Mouse (Mus musculus): ENCODE measurements at regions not wholly inside any gene's neighbourhood (a gene's known extent, or its start where the extent isn't known, plus 50 kb on each side); places are given as distances from the start of the nearest gene placed in this dataset.

- Histone ChIP-seq H3K4me3 (ENCODE audit: low read depth, low read length) (no peak overlapping the region), H3K9ac (ENCODE audit: low read depth, low read length) (no peak overlapping the region), H3K9me3 (ENCODE audit: control insufficient read depth) (no peaks in the 10 kb centered on the region), H3K4me1 (replicated peaks; ENCODE audit: control insufficient read depth, insufficient read depth, low read length) (no peaks in the 10 kb centered on the region), H3K27me3 (replicated peaks; ENCODE audit: control insufficient read depth, insufficient read depth, low read length) (no peaks in the 10 kb centered on the region), H3K36me3 (ENCODE audit: control insufficient read depth, insufficient read depth) (no peaks in the 10 kb centered on the region), H3K27ac (ENCODE audit: low read depth, low read length) (no peak overlapping the region), H3K4me2 (replicated peaks; ENCODE audit: low read depth) (peak overlapping the region; percentile 24; the same call in 1 of the 2 replicates)
- 49% methylated on average over 8 of the region's 8 CpGs for WGBS
- no peak for TF ChIP-seq CTCF (IDR thresholded peaks at IDR 0.05; ENCODE audit: low read depth)
- ATAC-seq = no peak
Measured at GRCm38 (mm10) chr3:130923615-130923958, 186.7 kb upstream of the Lef1 start.

DNA sequence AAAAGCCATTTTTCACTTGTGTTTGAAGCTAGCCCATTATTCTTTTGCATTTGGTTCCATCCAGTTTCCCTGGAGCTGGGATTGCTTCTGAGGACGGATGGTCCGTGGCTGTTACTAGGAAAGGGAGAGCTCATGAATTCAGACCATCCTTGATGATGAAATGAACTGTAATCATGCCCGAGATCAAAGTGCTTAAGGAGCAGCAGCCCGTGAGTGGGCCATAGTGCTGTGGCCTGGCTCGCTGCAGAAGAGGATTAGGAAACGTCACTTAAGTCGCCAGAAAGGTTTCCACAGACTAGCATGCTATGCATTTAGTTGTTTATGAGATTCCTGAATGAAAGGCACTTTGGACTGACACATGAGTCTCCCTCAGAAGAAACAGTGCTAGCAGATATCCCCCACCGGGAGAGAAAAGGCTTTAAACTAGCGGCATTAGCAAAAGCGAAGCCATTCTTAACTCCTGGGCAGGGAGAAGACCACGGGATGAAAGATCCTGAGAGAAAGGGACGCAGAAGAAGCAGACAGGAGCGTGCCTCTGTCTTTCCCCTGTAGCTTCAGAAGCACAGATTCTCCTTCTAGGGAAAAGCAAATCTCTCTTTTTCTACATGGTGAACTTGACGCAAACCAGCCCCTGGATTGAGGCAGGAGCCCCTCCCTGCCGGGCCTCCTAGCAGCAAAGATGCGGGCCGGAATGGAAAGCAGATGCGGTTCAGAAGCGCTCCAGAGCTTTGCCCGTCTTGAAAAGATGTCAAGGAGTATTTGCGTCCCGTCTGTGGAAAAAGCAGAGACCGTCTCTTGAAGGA is 187.3 kb upstream of the Lef1 start:
- no peak for TF ChIP-seq CTCF (IDR thresholded peaks at IDR 0.05; ENCODE audit: low read depth)
- 40% methylated on average over 23 of the region's 23 CpGs for WGBS
- Histone ChIP-seq H3K27ac (ENCODE audit: low read depth, low read length) (no peak overlapping the region), H3K36me3 (ENCODE audit: control insufficient read depth, insufficient read depth) (no peaks in the 10 kb centered on the region), H3K27me3 (replicated peaks; ENCODE audit: control insufficient read depth, insufficient read depth, low read length) (no peaks in the 10 kb centered on the region), H3K9ac (ENCODE audit: low read depth, low read length) (no peak overlapping the region), H3K4me3 (ENCODE audit: low read depth, low read length) (no peak overlapping the region), H3K4me2 (replicated peaks; ENCODE audit: low read depth) (peak overlapping the region; percentile 24; the same call in 1 of the 2 replicates), H3K9me3 (ENCODE audit: control insufficient read depth) (no peaks in the 10 kb centered on the region), H3K4me1 (replicated peaks; ENCODE audit: control insufficient read depth, insufficient read depth, low read length) (no peaks in the 10 kb centered on the region)
- ATAC-seq = no peak

GRCm38 (mm10) chr3:130921621-130922245 is 188.5 kb upstream of the Lef1 start:
- Histone ChIP-seq H3K36me3 (ENCODE audit: control insufficient read depth, insufficient read depth) (no peaks in the 10 kb centered on the region), H3K27me3 (replicated peaks; ENCODE audit: control insufficient read depth, insufficient read depth, low read length) (no peaks in the 10 kb centered on the region), H3K4me2 (replicated peaks; ENCODE audit: low read depth) (no peak overlapping the region), H3K4me1 (replicated peaks; ENCODE audit: control insufficient read depth, insufficient read depth, low read length) (no peaks in the 10 kb centered on the region), H3K27ac (ENCODE audit: low read depth, low read length) (no peak overlapping the region), H3K4me3 (ENCODE audit: low read depth, low read length) (no peak overlapping the region), H3K9me3 (ENCODE audit: control insufficient read depth) (no peaks in the 10 kb centered on the region), H3K9ac (ENCODE audit: low read depth, low read length) (no peak overlapping the region)
- ATAC-seq = no peak
- TF ChIP-seq CTCF (IDR thresholded peaks at IDR 0.05; ENCODE audit: low read depth) = no peak
- WGBS = 92% methylated on average over 9 of the region's 9 CpGs

GRCm38 (mm10) chr3:130913812-130914211 is 183.6 kb upstream of the Rpl34 start:
- H3K4me3 ChIP-seq (ENCODE audit: low read depth, low read length) = no peak overlapping the region
- TF ChIP-seq CTCF (IDR thresholded peaks at IDR 0.05; ENCODE audit: low read depth) = no peak
- WGBS = 49% methylated on average over 7 of the region's 7 CpGs
- no peaks in the 10 kb centered on the region for H3K36me3 ChIP-seq (ENCODE audit: control insufficient read depth, insufficient read depth)
- H3K9me3 ChIP-seq (ENCODE audit: control insufficient read depth) = no peaks in the 10 kb centered on the region
- no peaks in the 10 kb centered on the region for H3K27me3 ChIP-seq (replicated peaks; ENCODE audit: control insufficient read depth, insufficient read depth, low read length)
- no peak for ATAC-seq
- no peak overlapping the region for H3K4me2 ChIP-seq (replicated peaks; ENCODE audit: low read depth)
- no peak overlapping the region for H3K9ac ChIP-seq (ENCODE audit: low read depth, low read length)
- H3K27ac ChIP-seq (ENCODE audit: low read depth, low read length) = no peak overlapping the region
- no peaks in the 10 kb centered on the region for H3K4me1 ChIP-seq (replicated peaks; ENCODE audit: control insufficient read depth, insufficient read depth, low read length)

DNA sequence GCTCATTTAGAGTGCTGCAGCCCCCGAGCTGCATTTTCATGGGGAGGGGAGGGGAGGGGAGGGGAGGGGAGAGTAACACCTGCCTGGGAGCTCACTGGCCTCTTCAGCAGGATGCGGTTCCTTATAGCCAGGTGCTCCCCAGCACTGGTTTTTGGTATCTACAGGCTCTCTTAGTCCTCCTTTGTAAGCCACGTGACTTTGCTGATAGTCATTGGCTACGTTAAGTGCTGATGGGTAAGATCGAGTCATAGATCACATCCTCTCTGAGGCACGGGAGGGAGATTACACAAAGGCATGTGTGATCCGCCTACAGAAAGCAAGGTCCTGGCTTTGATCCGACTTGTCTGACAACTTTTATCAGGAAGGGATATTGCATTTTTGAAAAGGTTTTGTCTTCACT is 174.9 kb upstream of the Rpl34 start:
- no peaks in the 10 kb centered on the region for H3K36me3 ChIP-seq (ENCODE audit: control insufficient read depth, insufficient read depth)

GRCm38 (mm10) chr3:130903329-130903728 is 173.1 kb upstream of the Rpl34 start:
- no peaks in the 10 kb centered on the region for H3K36me3 ChIP-seq (ENCODE audit: control insufficient read depth, insufficient read depth)
- WGBS = 91% methylated on average over 7 of the region's 7 CpGs
- H3K9me3 ChIP-seq (ENCODE audit: control insufficient read depth) = no peaks in the 10 kb centered on the region
- no peak overlapping the region for H3K27ac ChIP-seq (ENCODE audit: low read depth, low read length)
- no peak overlapping the region for H3K9ac ChIP-seq (ENCODE audit: low read depth, low read length)
- TF ChIP-seq CTCF (IDR thresholded peaks at IDR 0.05; ENCODE audit: low read depth) = no peak
- ATAC-seq = no peak
- H3K4me3 ChIP-seq (ENCODE audit: low read depth, low read length) = no peak overlapping the region
- H3K4me1 ChIP-seq (replicated peaks; ENCODE audit: control insufficient read depth, insufficient read depth, low read length) = no peaks in the 10 kb centered on the region
- no peak overlapping the region for H3K4me2 ChIP-seq (replicated peaks; ENCODE audit: low read depth)
- no peaks in the 10 kb centered on the region; the same call in 1 of the 2 replicates for H3K27me3 ChIP-seq (replicated peaks; ENCODE audit: control insufficient read depth, insufficient read depth, low read length)

More for the DNA sequence above, 174.9 kb upstream of the Rpl34 start:
- no peaks in the 10 kb centered on the region; the same call in 1 of the 2 replicates for H3K27me3 ChIP-seq (replicated peaks; ENCODE audit: control insufficient read depth, insufficient read depth, low read length)
- H3K4me3 ChIP-seq (ENCODE audit: low read depth, low read length) = no peak overlapping the region
- 22% methylated on average over 8 of the region's 8 CpGs for WGBS
- no peak overlapping the region for H3K9ac ChIP-seq (ENCODE audit: low read depth, low read length)
- no peaks in the 10 kb centered on the region for H3K9me3 ChIP-seq (ENCODE audit: control insufficient read depth)
- H3K4me1 ChIP-seq (replicated peaks; ENCODE audit: control insufficient read depth, insufficient read depth, low read length) = no peaks in the 10 kb centered on the region
- H3K27ac ChIP-seq (ENCODE audit: low read depth, low read length) = no peak overlapping the region
- H3K4me2 ChIP-seq (replicated peaks; ENCODE audit: low read depth) = no peak overlapping the region
- TF ChIP-seq CTCF (IDR thresholded peaks at IDR 0.05; ENCODE audit: low read depth) = no peak
- no peak for ATAC-seq

Data from intestine, postnatal 0 days (tissue).